Comparison of ENCODE assay signal across 1 mouse cellular context in the genomic region with DNA sequence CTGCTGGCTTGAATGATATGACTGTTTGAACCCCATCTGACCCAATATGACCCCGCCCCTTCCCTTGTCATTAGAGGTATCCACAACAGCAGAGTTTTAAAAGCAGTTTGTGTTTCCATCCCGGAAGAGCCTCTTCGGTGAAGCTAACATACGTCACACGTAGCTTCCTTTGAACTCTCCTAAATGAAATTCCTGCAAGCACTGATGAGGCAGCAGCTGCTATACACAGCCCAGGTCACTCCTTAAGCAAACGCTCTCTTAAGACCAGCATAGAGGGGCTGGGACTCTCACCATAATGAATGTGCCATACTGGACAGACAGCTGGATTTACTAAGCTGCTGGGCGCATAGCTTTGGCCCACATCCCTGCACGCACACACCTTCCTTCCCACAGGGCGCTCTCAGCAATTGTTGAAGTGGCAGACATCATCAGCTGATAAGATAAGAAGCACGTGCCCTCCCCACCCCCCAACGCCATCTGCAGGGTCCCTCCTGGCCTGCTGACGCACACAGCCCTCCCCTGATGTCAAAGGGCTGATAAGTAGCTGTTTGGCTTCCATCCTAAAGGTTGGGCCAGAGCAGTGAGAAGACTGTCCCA.
TF ChIP-seq lines count a peak whose summit lies in the region.

No protein-coding gene starts in this region.

TF ChIP-seq in MEL, 35 proteins besides CTCF, POLR2A, EP300 and RAD21 (continued from another document):
- TF ChIP-seq POLR2AphosphoS2 (IDR thresholded peaks at IDR 0.05; ENCODE audit: low read length), result peak; percentile 12; the same call in 1 of the 2 replicates
